Mouse (Mus musculus): ENCODE data around the gene Pced1a. TPM values are rescaled to one million over a fixed set of nuclear protein-coding genes. Genes with fewer than 3 reads are reported as not detected.
A peak's percentile ranks its signal among the peaks of the same experiment; 100 is the strongest.

Gene Pced1a
- total RNA-seq, 2 experiments from 2014 or later: 5.0 to 6.2 TPM

GRCm38 (mm10) chr2:130439840-130440480 is 15.5 kb upstream of the Pced1a start:
- intact Hi-C loops (cut with DNase I): no loop called here
- no peak for DNase-seq

- intact Hi-C loops (cut with DNase I): no loop called here
- DNase-seq: peak in 1 of 2 experiments; percentile 29
Observed at GRCm38 (mm10) chr2:130438861-130439260, 14.4 kb upstream of the Pced1a start.

- intact Hi-C loops (cut with DNase I): no loop called here
Observed at GRCm38 (mm10) chr2:130436769-130437168, 12.3 kb upstream of the Pced1a start.

GRCm38 (mm10) chr2:130433152-130433551 is 8.7 kb upstream of the Pced1a start:
- peak; percentile 58 to 72 for DNase-seq
- intact Hi-C loops (cut with DNase I): loop anchor here (5.0 kb wide), 1 partner anchor 94 kb away; no protein-coding TSS in a partner anchor

More at GRCm38 (mm10) chr2:130436769-130437168, 12.3 kb upstream of the Pced1a start:
- DNase-seq: no peak

- no peak for DNase-seq
- intact Hi-C loops (cut with DNase I): loop anchor here (5.0 kb wide), 1 partner anchor 95 kb away; no protein-coding TSS in a partner anchor
Observed at GRCm38 (mm10) chr2:130432157-130432556, 7.7 kb upstream of the Pced1a start.

GRCm38 (mm10) chr2:130430484-130430883 is 6.0 kb upstream of the Pced1a start:
- no peak for DNase-seq
- intact Hi-C loops (cut with DNase I): loop anchor here (5.0 kb wide), 1 partner anchor 97 kb away; no protein-coding TSS in a partner anchor

- DNase-seq: no peak
- intact Hi-C loops (cut with DNase I): loop anchor here (5.0 kb wide), 1 partner anchor 97 kb away; no protein-coding TSS in a partner anchor
Observed at GRCm38 (mm10) chr2:130429851-130430250, 5.3 kb upstream of the Pced1a start.

GRCm38 (mm10) chr2:130425112-130425511 is 611 bp upstream of the Pced1a start:
- DNase-seq: peak; percentile 21 to 33
- intact Hi-C loops (cut with DNase I): no loop called here

GRCm38 (mm10) chr2:130423397-130424125 is 940 bp downstream of the Pced1a start:
- peak; percentile 82 to 85 for DNase-seq
- intact Hi-C loops (cut with DNase I): no loop called here

GRCm38 (mm10) chr2:130421781-130422620 is 2.5 kb downstream of the Pced1a start:
- intact Hi-C loops (cut with DNase I): no loop called here
- DNase-seq: no peak

- intact Hi-C loops (cut with DNase I): no loop called here
Observed at GRCm38 (mm10) chr2:130414094-130414856, 10.2 kb downstream of the Pced1a start.

GRCm38 (mm10) chr2:130412775-130413174 is 11.7 kb downstream of the Pced1a start:
- intact Hi-C loops (cut with DNase I): no loop called here
- no peak for DNase-seq

More at GRCm38 (mm10) chr2:130414094-130414856, 10.2 kb downstream of the Pced1a start:
- no peak for DNase-seq

- intact Hi-C loops (cut with DNase I): loop anchor here (1.0 kb wide), 1 partner anchor 121 kb away; no protein-coding TSS in a partner anchor
- DNase-seq: peak; percentile 87 to 93
Observed at GRCm38 (mm10) chr2:130411558-130412495, 12.7 kb downstream of the Pced1a start.

- no peak for DNase-seq
- intact Hi-C loops (cut with DNase I): no loop called here
Observed at GRCm38 (mm10) chr2:130408194-130408593, 16.3 kb downstream of the Pced1a start.

- intact Hi-C loops (cut with DNase I): no loop called here
- DNase-seq: no peak
Observed at GRCm38 (mm10) chr2:130406178-130406577, 18.3 kb downstream of the Pced1a start, which contains the start of gene Tmem239. TSS of gene Tmem239 (plus strand) at chr2:130406478.

GRCm38 (mm10) chr2:130404939-130405338 is 19.6 kb downstream of the Pced1a start, which contains the start of the genes Gm28372 and 1700020A23Rik:
TSS of gene Gm28372 (plus strand) at chr2:130405239.
TSS of gene 1700020A23Rik (plus strand) at chr2:130405259.
- intact Hi-C loops (cut with DNase I): no loop called here
- no peak for DNase-seq

GRCm38 (mm10) chr2:130401891-130402290 is 22.6 kb downstream of the Pced1a start:
- DNase-seq: no peak
- intact Hi-C loops (cut with DNase I): no loop called here

- no peak for DNase-seq
- intact Hi-C loops (cut with DNase I): no loop called here
Observed at GRCm38 (mm10) chr2:130400046-130400445, 24.5 kb downstream of the Pced1a start.

GRCm38 (mm10) chr2:130398091-130398490 is 26.4 kb downstream of the Pced1a start:
- peak; percentile 54 to 62 for DNase-seq
- intact Hi-C loops (cut with DNase I): no loop called here
